Mouse (Mus musculus) lung, postnatal 0 days (tissue): Measurements from ENCODE around the gene Tmsb4x.

Experiments used
- CTCF ChIP-seq: IDR thresholded peaks from 2 replicates; pipeline ENCODE4 v1.5.1; 2016; ENCODE audit warnings: antibody characterized with exemption, mild to moderate bottlenecking
- EP300 ChIP-seq: IDR thresholded peaks from 2 replicates; pipeline ENCODE4 v1.6.1; 2016; ENCODE audit warnings: antibody characterized with exemption, mild to moderate bottlenecking, control low read depth

DNA sequence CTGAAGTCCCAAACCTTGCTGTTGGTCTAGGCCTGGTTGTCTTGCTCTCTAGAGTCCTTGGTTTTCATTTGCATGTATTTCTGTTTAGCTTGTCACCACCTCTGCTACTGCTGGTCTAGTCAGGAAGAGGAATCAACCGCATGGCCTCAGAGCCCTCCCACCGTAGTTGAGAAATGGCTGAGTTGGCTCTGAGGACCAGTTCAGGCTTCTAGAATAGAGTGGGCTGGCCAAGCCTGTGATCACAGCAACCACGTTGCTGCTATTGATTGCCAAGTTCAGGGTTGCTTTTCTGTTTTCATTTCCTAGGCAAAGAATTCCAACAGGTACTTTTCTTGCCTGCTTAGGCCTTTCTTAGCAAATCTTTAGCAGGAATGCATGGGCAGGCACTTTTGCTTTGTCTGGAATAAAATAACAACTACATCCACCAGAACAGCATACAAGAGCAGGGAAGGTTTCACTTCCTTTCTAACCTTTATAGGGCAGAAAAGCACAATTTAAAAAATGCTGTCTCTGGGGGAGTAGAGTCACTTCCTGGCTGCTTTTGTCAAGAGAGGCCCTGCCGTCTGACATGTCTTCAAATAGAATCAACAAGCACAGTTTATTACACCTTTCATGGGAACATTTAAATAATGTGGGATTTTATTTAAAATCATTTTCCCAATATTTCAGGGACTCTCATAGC, 29.0 kb downstream of the Tmsb4x start:
- no peak for TF ChIP-seq CTCF
- TF ChIP-seq EP300, result no peak
